Mouse (Mus musculus): ENCODE data around the gene Krt33b.

Gene Krt33b

GRCm38 (mm10) chr11:100029768-100030167, at the start of gene Krt33b:
TSS of gene Krt33b (minus strand) at chr11:100029868.
- in situ Hi-C loops (cut with MboI; ENCODE audit: low sequenced_read_pairs): no loop called here

GRCm38 (mm10) chr11:100073873-100074272, 44.2 kb upstream of the Krt33b start:
- in situ Hi-C loops (cut with MboI; ENCODE audit: low sequenced_read_pairs): no loop called here

GRCm38 (mm10) chr11:100067293-100068036, 37.8 kb upstream of the Krt33b start:
- in situ Hi-C loops (cut with MboI; ENCODE audit: low sequenced_read_pairs): no loop called here

DNA sequence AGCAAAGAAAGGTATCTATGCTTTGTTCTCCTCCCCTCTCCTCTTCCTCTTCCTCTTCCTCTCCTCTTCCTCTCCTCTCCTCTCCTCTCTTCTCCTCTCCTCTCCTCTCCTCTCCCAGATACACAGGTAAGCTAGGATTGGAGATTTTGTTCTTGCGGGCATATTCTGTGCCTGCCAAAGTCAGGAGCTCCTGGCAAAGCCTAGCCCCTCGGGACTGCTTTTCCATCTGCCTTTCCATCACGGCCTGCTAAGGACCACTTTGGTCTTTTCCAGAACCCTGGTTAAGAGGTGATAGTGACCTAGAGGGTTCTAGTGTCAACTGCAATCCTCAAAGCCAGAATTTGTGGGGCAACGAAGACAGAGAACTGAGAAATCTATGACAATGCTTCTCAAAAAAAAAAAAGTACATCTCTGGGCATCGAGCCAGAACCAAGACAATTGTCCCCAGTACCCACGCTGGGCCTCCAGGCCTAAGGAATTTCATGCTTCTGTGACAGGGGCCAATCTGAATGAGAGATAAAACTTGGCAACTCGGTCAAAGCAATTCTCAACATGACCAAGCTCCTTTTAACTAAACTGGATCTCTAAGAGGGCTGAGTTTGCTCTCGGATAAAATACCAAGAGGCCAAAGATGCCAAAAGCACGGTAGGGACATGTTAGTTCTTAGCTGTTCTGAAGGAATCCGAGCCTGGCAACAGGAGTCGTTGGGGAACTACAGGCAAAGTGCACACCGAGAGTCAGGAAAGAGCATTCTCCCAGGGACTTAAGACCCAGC, 36.8 kb upstream of the Krt33b start:
- in situ Hi-C loops (cut with MboI; ENCODE audit: low sequenced_read_pairs): no loop called here

DNA sequence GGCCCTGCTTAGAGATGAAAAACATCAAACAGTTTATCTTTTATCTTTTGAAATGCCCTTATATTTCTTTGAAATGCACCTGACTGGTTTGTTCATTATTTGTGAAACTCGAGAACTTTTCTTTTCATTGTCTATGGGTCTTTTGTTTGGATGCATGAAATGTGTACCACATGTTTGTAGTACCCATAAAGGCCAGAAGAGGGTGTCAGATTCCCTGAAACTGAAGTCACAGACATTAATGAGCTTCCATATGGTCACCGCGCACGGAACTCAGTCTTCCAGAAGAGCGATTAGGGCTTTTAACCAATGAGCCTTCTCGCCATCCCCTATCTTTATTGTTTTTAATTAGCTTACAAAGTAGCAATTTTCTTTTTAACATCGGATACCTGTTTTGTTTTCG, 29.2 kb upstream of the Krt33b start:
- in situ Hi-C loops (cut with MboI; ENCODE audit: low sequenced_read_pairs): no loop called here

- in situ Hi-C loops (cut with MboI; ENCODE audit: low sequenced_read_pairs): no loop called here
These were observed 26.3 kb upstream of the Krt33b start for GRCm38 (mm10) chr11:100055686-100056655.

GRCm38 (mm10) chr11:100050451-100050850, 20.8 kb upstream of the Krt33b start, which contains the start of gene Krt31:
TSS of gene Krt31 (minus strand) at chr11:100050551.
- in situ Hi-C loops (cut with MboI; ENCODE audit: low sequenced_read_pairs): no loop called here

- in situ Hi-C loops (cut with MboI; ENCODE audit: low sequenced_read_pairs): no loop called here
These were observed 17.5 kb upstream of the Krt33b start for GRCm38 (mm10) chr11:100047193-100047592.

- in situ Hi-C loops (cut with MboI; ENCODE audit: low sequenced_read_pairs): no loop called here
These were observed 16.7 kb upstream of the Krt33b start for GRCm38 (mm10) chr11:100046303-100046866.

GRCm38 (mm10) chr11:100041454-100041853, 11.8 kb upstream of the Krt33b start, which contains the start of gene Krt34:
TSS of gene Krt34 (minus strand) at chr11:100041554.
- in situ Hi-C loops (cut with MboI; ENCODE audit: low sequenced_read_pairs): no loop called here

DNA sequence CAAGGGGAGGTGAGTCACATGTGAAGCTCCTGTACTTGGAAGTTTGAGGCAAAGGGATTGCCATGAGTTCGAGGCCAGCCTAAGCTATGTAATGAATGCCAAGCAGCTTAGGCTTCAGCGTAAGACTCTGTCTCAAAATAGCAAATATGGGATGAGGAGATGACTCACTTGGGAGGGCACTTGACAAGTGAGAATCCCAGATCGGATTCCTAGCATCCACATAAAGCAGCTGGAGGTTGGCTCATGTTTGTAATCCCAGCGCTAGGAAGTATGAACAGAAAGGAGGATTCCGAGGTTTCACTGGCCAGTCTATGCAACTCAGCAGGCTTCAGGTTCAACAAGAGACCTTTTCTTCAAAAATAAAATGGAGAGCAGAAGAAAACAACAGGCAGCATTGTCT, 8.2 kb downstream of the Krt33b start:
- in situ Hi-C loops (cut with MboI; ENCODE audit: low sequenced_read_pairs): no loop called here

DNA sequence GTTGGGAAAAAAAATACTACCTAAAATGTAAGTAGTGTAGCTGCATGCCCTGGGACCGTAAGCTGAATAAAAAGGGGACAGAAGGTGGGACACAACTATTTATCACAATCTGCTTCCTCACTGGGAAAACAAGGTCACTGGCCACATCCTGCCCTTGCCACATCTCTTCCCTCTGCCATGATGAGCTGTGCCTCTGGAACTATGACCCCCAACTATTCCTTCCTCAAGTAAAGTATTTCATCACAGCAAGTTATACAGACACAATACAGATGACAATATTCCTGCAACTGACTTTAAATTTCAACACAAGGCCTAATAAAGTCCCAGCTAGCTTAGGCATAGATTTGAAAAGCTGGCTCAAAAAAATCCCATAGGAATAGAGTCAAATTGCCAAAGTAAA, 10.2 kb downstream of the Krt33b start:
- in situ Hi-C loops (cut with MboI; ENCODE audit: low sequenced_read_pairs): no loop called here

DNA sequence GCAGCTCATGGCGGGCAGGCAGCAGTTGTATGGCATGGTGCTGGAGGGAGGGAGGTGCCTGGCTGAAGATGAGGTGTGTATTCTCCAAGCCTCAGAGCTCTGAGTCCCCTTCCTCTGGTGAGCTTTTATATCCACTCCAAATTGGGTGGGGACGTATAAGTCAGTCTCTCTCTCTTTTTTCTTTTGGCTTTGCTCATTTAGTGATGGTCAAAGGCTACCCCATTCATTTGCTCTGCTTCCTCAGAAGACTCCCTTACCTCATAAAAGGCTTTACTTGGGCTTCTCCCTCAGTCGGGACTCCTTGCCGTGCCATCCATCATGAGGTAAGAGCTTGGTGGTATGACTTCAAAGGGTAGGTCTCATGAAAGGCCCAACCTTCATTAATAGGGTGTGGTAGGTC, 13.6 kb downstream of the Krt33b start, which contains the start of gene Krt33a:
TSS of gene Krt33a (minus strand) at position 101 of the 400 bp plus-strand sequence.
- in situ Hi-C loops (cut with MboI; ENCODE audit: low sequenced_read_pairs): no loop called here

DNA sequence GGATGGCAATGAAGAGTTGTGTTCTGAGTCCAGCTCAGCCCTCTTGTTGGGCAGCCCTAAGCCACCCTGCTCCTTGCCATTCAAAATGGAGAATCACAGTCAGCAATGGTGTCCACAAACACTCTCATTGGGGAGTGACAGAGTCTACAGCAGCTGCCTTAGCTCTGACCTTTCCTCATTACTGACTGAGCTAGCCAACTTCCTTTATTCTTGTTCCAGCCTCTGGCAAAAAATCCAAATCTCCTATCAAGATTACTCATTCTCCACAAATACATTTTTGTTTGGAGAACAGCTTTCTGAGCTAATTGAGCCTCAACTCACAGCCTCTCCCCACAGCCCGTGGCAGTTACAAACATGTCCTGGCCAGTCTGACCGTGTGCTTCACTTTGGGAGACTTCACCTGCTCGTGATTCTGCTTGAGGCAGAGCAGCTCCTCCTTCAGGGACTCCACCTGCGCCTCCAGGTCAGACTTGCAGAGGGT, 15.9 kb downstream of the Krt33b start:
- in situ Hi-C loops (cut with MboI; ENCODE audit: low sequenced_read_pairs): no loop called here

DNA sequence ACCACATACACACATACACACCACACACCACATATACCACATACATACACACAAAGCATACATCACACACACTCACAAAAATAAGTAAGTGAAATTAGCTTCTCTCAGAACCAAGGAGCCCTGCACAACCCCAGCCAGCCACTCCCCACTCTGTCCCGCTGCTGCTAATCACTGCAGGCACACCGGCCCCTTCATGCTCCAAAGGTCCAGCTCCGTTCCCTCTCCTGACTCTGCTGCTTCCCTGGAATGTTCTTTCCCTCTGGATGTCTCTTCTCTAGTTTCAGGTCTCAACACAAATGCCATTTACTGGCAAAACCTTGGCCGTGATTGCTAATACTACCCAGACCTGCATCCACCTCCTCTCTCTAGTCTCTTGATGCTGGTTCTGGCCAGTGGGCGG, 19.0 kb downstream of the Krt33b start:
- in situ Hi-C loops (cut with MboI; ENCODE audit: low sequenced_read_pairs): no loop called here

GRCm38 (mm10) chr11:100008336-100008735, 21.3 kb downstream of the Krt33b start:
- in situ Hi-C loops (cut with MboI; ENCODE audit: low sequenced_read_pairs): no loop called here

DNA sequence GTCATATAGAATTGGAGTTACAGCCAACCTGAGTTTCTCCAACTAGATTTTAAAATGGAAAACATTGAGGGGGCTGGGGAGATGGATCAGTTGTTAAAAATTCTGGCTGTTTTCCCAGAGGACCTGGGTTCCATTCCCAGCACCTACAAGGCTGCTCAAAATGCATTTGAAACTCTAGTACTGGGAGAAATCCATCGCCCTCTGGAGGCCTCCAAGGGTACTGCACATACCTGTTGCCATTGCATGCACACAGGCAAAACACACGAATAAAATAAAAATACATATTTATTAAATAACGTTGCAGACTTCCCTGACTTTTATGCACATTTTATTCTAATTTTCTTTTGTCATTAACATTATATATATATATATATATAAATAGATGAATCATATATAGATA, 23.0 kb downstream of the Krt33b start:
- in situ Hi-C loops (cut with MboI; ENCODE audit: low sequenced_read_pairs): no loop called here

DNA sequence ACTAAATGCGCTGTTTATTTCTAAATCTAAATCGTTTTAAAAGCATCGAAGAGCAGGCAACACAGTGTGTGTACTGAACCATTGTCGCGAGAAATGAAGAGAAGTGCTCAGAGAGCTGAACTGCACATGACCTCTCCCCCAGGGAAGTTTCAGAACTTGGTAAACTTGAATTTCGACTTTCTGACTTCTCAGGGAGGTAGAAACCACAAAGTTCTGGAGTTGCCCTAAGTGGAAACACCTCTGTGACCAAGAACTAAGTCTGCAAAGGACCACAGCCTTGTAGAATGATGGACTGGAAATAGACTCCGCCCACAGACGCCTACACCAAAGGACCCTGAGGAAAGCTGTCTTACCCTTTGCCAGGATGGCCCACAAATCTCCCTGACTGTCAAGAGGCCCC, 23.8 kb downstream of the Krt33b start:
- in situ Hi-C loops (cut with MboI; ENCODE audit: low sequenced_read_pairs): no loop called here

- in situ Hi-C loops (cut with MboI; ENCODE audit: low sequenced_read_pairs): no loop called here
These were observed 24.8 kb downstream of the Krt33b start for GRCm38 (mm10) chr11:100004846-100005245.

- in situ Hi-C loops (cut with MboI; ENCODE audit: low sequenced_read_pairs): no loop called here
These were observed 30.6 kb downstream of the Krt33b start for GRCm38 (mm10) chr11:99999091-99999490.

DNA sequence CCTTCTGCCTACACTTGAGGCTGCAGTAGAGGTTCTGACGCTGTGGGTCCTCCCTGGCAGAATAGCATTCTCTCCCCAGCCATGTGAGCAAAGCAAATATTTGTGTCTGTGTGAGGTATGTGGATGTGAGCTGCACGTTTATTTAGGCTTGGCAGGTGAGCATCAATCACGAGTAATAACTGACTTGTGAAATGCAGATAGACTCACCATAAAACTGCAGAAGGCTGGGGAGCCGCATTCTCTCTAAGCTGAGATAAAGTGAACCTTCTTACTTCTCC, 35.3 kb downstream of the Krt33b start:
- in situ Hi-C loops (cut with MboI; ENCODE audit: low sequenced_read_pairs): no loop called here
